Comparison of ENCODE assay signal across 10 mouse cellular contexts in the genomic region with DNA sequence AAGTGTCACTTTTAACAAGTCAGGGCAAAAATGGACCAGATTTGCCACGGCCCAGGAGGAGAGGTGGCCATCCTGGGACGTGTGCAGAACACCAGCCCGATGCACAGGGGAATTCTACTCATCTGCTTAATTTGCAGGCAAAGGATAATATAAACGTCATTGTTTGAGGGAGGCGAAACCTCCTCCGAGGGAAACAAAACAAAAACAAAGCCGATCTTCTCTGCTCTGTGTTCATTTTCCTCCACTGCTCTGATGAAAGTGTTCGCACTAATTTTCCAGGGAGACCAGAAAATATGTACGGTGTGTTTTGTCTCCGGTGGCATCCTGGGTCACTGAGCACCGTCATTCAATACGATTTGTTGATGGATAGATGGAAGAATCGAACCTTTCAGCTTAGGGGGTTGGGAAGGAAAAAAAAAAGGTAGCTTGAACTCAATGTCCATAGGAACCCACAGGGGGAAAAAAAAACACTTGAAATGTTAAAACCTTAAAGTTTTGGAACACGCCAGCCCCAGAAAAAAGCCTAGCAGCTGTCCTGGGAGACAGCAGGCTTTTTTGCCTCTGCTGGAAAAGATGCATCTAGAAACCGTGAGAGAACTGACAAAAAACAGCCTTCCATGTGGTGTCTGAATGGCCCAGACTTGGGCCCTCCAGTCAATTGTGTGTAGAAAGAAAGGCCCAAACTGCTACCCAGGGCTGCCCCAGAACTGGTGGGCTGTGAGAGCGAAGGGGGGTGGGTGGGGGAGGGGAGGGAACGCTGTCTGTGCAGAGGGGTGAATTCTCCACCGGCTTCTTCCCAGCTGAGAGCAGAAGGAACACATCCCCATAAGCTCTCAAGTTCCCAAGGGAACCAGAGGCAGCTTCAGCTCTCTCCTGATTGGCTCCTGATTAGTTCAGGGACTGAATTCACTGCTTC. TPM values are rescaled to one million over a fixed set of nuclear protein-coding genes. Genes with fewer than 3 reads are reported as not detected.
A peak's percentile ranks its signal among the peaks of the same experiment; 100 is the strongest.
DNase-seq lines count a peak whose midpoint lies in the region; ATAC-seq and TF ChIP-seq lines count a peak whose summit lies in the region.
"Had no signal": no experiment of that assay in that cellular context is flagged by ENCODE, and none has a peak within 500 bp of the region (broad histone marks: within the 10 kb centered on the region; RNA-seq: fewer than 3 reads in every experiment).

No protein-coding gene starts in this region.

- no peaks in the 10 kb centered on the region for H3K27me3 ChIP-seq in embryonic facial prominence, embryonic 11.5 days (ENCODE audit: control insufficient read depth, insufficient read depth, low read length)
- H3K27me3 ChIP-seq in hindbrain, embryonic 11.5 days (ENCODE audit: control insufficient read depth, insufficient read depth, low read length): no peaks in the 10 kb centered on the region
- no peaks in the 10 kb centered on the region for H3K27me3 ChIP-seq in midbrain, embryonic 14.5 days (ENCODE audit: control insufficient read depth, insufficient read depth, low read length)
- H3K27me3 ChIP-seq in liver, postnatal 0 days (ENCODE audit: insufficient read depth, low read length): no peaks in the 10 kb centered on the region
- H3K27me3 ChIP-seq: CH12.LX had no signal

- no peak overlapping the region for H3K27ac ChIP-seq in embryonic facial prominence, embryonic 11.5 days (replicated peaks; ENCODE audit: low read depth, low read length)
- peak overlapping the region; percentile 82 for H3K27ac ChIP-seq in hindbrain, embryonic 11.5 days (ENCODE audit: low read depth, low read length)
- no peak overlapping the region for H3K27ac ChIP-seq in midbrain, embryonic 14.5 days (replicated peaks; ENCODE audit: low read depth, low read length)
- H3K27ac ChIP-seq in liver, postnatal 0 days (ENCODE audit: low read depth): no peak overlapping the region

- no peak for TF ChIP-seq CTCF in liver, postnatal 0 days (IDR thresholded peaks at IDR 0.05; ENCODE audit: low read depth)

- no peaks in the 10 kb centered on the region for H3K9me3 ChIP-seq in embryonic facial prominence, embryonic 11.5 days (replicated peaks; ENCODE audit: control insufficient read depth, low read length)
- H3K9me3 ChIP-seq in hindbrain, embryonic 11.5 days (ENCODE audit: control insufficient read depth, low read length): no peaks in the 10 kb centered on the region
- no peaks in the 10 kb centered on the region for H3K9me3 ChIP-seq in midbrain, embryonic 14.5 days (ENCODE audit: control insufficient read depth, low read length)
- H3K9me3 ChIP-seq in liver, postnatal 0 days (ENCODE audit: low read length): no peaks in the 10 kb centered on the region

- DNase-seq in embryo, embryonic 10 days (ENCODE audit: low spot score): peak; percentile 70
- peak; percentile 54 for DNase-seq in embryonic facial prominence, embryonic 11.5 days (ENCODE audit: low spot score)
- DNase-seq in hindbrain, embryonic 11.5 days (ENCODE audit: low spot score): peak; percentile 78
- DNase-seq in midbrain, embryonic 14.5 days: peak; percentile 67
- no peak for DNase-seq in right cerebral cortex, postnatal 36 days (ENCODE audit: low spot score in 2 of 2)
- DNase-seq in adrenal gland, adult 18-20 months (ENCODE audit: low spot score in 2 of 2): no peak
- DNase-seq in liver, postnatal 0 days: no peak
- DNase-seq: cerebellum, postnatal 10 days had no signal

- H3K4me2 ChIP-seq in embryonic facial prominence, embryonic 11.5 days (ENCODE audit: low read depth, low read length): no peak overlapping the region
- peak overlapping the region; percentile 24 for H3K4me2 ChIP-seq in hindbrain, embryonic 11.5 days (replicated peaks; ENCODE audit: low read depth, low read length)
- H3K4me2 ChIP-seq in midbrain, embryonic 14.5 days (ENCODE audit: low read length): peak overlapping the region; percentile 45
- H3K4me2 ChIP-seq in liver, postnatal 0 days (ENCODE audit: low read depth, low read length): no peak overlapping the region

- no peaks in the 10 kb centered on the region for H3K36me3 ChIP-seq in embryonic facial prominence, embryonic 11.5 days (replicated peaks; ENCODE audit: control insufficient read depth, insufficient read depth, low read depth, low read length)
- no peaks in the 10 kb centered on the region for H3K36me3 ChIP-seq in hindbrain, embryonic 11.5 days (ENCODE audit: control insufficient read depth, insufficient read depth, low read length)
- H3K36me3 ChIP-seq in midbrain, embryonic 14.5 days (ENCODE audit: control insufficient read depth, insufficient read depth, low read length): no peaks in the 10 kb centered on the region
- H3K36me3 ChIP-seq in liver, postnatal 0 days (replicated peaks; ENCODE audit: insufficient read depth, low read length): no peaks in the 10 kb centered on the region

- H3K9ac ChIP-seq in embryonic facial prominence, embryonic 11.5 days (replicated peaks; ENCODE audit: low read length): no peak overlapping the region
- peak overlapping the region; percentile 41; the same call in 1 of the 2 replicates for H3K9ac ChIP-seq in hindbrain, embryonic 11.5 days (ENCODE audit: low read depth, low read length)
- 0 out of 2 replicates have a peak overlapping the region, but pooled peaks have one; percentile 27 for H3K9ac ChIP-seq in midbrain, embryonic 14.5 days (replicated peaks; ENCODE audit: low read length)
- no peak overlapping the region for H3K9ac ChIP-seq in liver, postnatal 0 days (replicated peaks)

- peak; percentile 92 for ATAC-seq in embryonic facial prominence, embryonic 11.5 days (replicated peaks; ENCODE audit: insufficient number of reproducible peaks, low FRiP score, low TSS enrichment, low read depth)
- ATAC-seq in hindbrain, embryonic 11.5 days (ENCODE audit: low FRiP score): peak; percentile 93
- ATAC-seq in midbrain, embryonic 14.5 days (ENCODE audit: low FRiP score, low TSS enrichment): peak; percentile 55; the same call in 1 of the 2 replicates
- ATAC-seq in liver, postnatal 0 days: no peak
- no peak for ATAC-seq in inflammation-experienced regulatory T-cells, adult 6 months

- no peaks in the 10 kb centered on the region for H3K4me1 ChIP-seq in embryonic facial prominence, embryonic 11.5 days (ENCODE audit: control insufficient read depth, insufficient read depth, low read length)
- H3K4me1 ChIP-seq in hindbrain, embryonic 11.5 days (replicated peaks; ENCODE audit: control insufficient read depth, insufficient read depth, low read length): peaks cover 12% of the 10 kb centered on the region
- H3K4me1 ChIP-seq in midbrain, embryonic 14.5 days (ENCODE audit: control insufficient read depth, insufficient read depth, low read length): peaks cover 13% of the 10 kb centered on the region; the same call in 1 of the 2 replicates
- H3K4me1 ChIP-seq in liver, postnatal 0 days (ENCODE audit: insufficient read depth): no peaks in the 10 kb centered on the region

- no peak for TF ChIP-seq EP300 in liver, postnatal 0 days (IDR thresholded peaks at IDR 0.05; ENCODE audit: low read depth)

- 19% methylated on average over 18 of the region's 18 CpGs for WGBS in embryonic facial prominence, embryonic 11.5 days
- WGBS in hindbrain, embryonic 11.5 days: 6% methylated on average over 18 of the region's 18 CpGs
- 2% methylated on average over 18 of the region's 18 CpGs for WGBS in midbrain, embryonic 14.5 days
- 51% methylated on average over 18 of the region's 18 CpGs for WGBS in liver, postnatal 0 days (ENCODE audit: insufficient replicate concordance)

- no peak overlapping the region for H3K4me3 ChIP-seq in embryonic facial prominence, embryonic 11.5 days (ENCODE audit: low read depth, low read length)
- H3K4me3 ChIP-seq in hindbrain, embryonic 11.5 days (ENCODE audit: low read depth, low read length): peak overlapping the region; percentile 4; the same call in 1 of the 2 replicates
- 0 out of 2 replicates have a peak overlapping the region, but pooled peaks have one; percentile 4 for H3K4me3 ChIP-seq in midbrain, embryonic 14.5 days (replicated peaks; ENCODE audit: low read depth, low read length)
- no peak overlapping the region for H3K4me3 ChIP-seq in liver, postnatal 0 days (ENCODE audit: low read depth, low read length)

RNA-seq across cellular contexts. Expression of gene Fancc, which starts 10.0 kb away (rescaled TPM):
- 21.8 and 25.9 TPM in 2 replicates for polyA plus RNA-seq in embryonic facial prominence, embryonic 11.5 days (2014; fragmentation: Nextera tagmentation; extraction: Ambion mirVana)
- polyA plus RNA-seq in hindbrain, embryonic 11.5 days (2014; fragmentation: Nextera tagmentation; extraction: Ambion mirVana): 19.7 and 26.1 TPM in 2 replicates
- polyA plus RNA-seq in midbrain, embryonic 14.5 days (2014; fragmentation: Nextera tagmentation; extraction: Ambion mirVana): 12.6 and 18.1 TPM in 2 replicates
- 1 to 10 TPM; 6.9 to 8.1 TPM for total RNA-seq in adrenal gland, adult 18-20 months (2021)
- 3.5 and 5.2 TPM in 2 replicates for polyA plus RNA-seq in liver, postnatal 0 days (2015; fragmentation: Nextera tagmentation; extraction: Ambion mirVana)
- polyA plus RNA-seq in inflammation-experienced regulatory T-cells, adult 6 months (2017; shearing (Covaris generic)): 10 to 100 TPM in 2 of 3 experiments, 1 to 10 TPM in 1; 8.5 to 18.0 (median 14.4) TPM

Comparison
In these comparisons a context has a peak if more than half of its experiments do, and no peak if none do; other contexts are left out.
1. DNase-seq: peak in embryo, embryonic 10 days (single experiment), embryonic facial prominence, embryonic 11.5 days (single experiment), hindbrain, embryonic 11.5 days (single experiment) and midbrain, embryonic 14.5 days (single experiment); none in right cerebral cortex, postnatal 36 days (0 of 2), adrenal gland, adult 18-20 months (0 of 2) and liver, postnatal 0 days (single experiment).
2. ATAC-seq: peak in embryonic facial prominence, embryonic 11.5 days (single experiment), hindbrain, embryonic 11.5 days (single experiment) and midbrain, embryonic 14.5 days (single experiment); none in liver, postnatal 0 days (single experiment) and inflammation-experienced regulatory T-cells, adult 6 months (single experiment).
3. H3K4me2 ChIP-seq: peak in hindbrain, embryonic 11.5 days (single experiment) and midbrain, embryonic 14.5 days (single experiment); none in embryonic facial prominence, embryonic 11.5 days (single experiment) and liver, postnatal 0 days (single experiment).
4. H3K4me3 ChIP-seq: peak in hindbrain, embryonic 11.5 days (single experiment) and midbrain, embryonic 14.5 days (single experiment); none in embryonic facial prominence, embryonic 11.5 days (single experiment) and liver, postnatal 0 days (single experiment).
5. H3K9ac ChIP-seq: peak in hindbrain, embryonic 11.5 days (single experiment) and midbrain, embryonic 14.5 days (single experiment); none in embryonic facial prominence, embryonic 11.5 days (single experiment) and liver, postnatal 0 days (single experiment).